Mouse (Mus musculus) olfactory bulb, adult 2 months (tissue): Measurements from ENCODE around the gene Phlda1.

Experiments
- CTCF ChIP-seq: fragments of 200-500 bp; IDR thresholded peaks from 2 replicates; pipeline ENCODE4 v1.5.1; 2012; ENCODE audit warnings: low read depth, mild to moderate bottlenecking, low read length, moderate library complexity; ENCODE audit not compliant: insufficient read depth
- POLR2A ChIP-seq: fragments of 200-500 bp; IDR thresholded peaks from 2 replicates; pipeline ENCODE4 v1.6.1; 2012; ENCODE audit warnings: mild to moderate bottlenecking, low read depth, low read length, moderate library complexity; ENCODE audit not compliant: insufficient read depth

DNA sequence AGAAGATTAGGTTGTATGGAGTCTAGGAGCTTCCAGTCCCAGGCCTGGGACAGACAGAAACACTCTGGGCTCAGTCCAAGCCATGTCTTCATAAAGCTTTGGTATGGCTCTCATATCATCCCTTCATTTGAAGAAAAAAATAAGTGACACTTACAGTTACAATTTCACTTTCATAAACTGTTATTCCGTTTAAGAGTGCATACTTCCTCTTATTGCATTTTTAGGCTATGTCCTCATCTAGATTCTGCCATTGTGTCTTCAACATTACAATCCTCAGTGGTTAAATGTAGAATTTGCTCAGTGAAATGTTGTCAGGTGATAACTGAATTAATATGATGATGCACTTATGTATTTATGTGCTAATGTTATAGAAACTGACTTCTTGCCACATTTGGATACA, 41.3 kb upstream of the Phlda1 start:
- TF ChIP-seq POLR2A (no peak), CTCF (no peak)
